Mouse (Mus musculus) hindbrain, embryonic 12.5 days (tissue): Measurements from ENCODE around the gene Ccdc185. TPM values are rescaled to one million over a fixed set of nuclear protein-coding genes. Genes with fewer than 3 reads are reported as not detected.

Experiments
- ATAC-seq: fragments of 200-750 bp; cut with Nextera tagmentation; 2 replicates; pipeline ENCODE4 v1.8.0; 2017; ENCODE audit warnings: moderate TSS enrichment; ENCODE audit not compliant: low FRiP score
- H3K27ac ChIP-seq: fragments of 300-500 bp; sonication (generic); 2 replicates; pipeline ENCODE4 v1.5.1; 2016; ENCODE audit warnings: mild to moderate bottlenecking
- H3K27me3 ChIP-seq: fragments of 300-500 bp; sonication (generic); 2 replicates; pipeline ENCODE4 v1.6.1; 2016; ENCODE audit warnings: mild to moderate bottlenecking
- H3K36me3 ChIP-seq: fragments of 300-500 bp; sonication (generic); 2 replicates; pipeline ENCODE4 v1.6.1; 2016; ENCODE audit warnings: mild to moderate bottlenecking
- H3K4me1 ChIP-seq: fragments of 300-500 bp; sonication (generic); 2 replicates; pipeline ENCODE4 v1.6.1; 2016
- H3K4me2 ChIP-seq: fragments of 300-500 bp; sonication (generic); replicated peaks from 2 replicates; pipeline ENCODE4 v1.6.1; 2016; ENCODE audit warnings: mild to moderate bottlenecking
- H3K4me3 ChIP-seq: fragments of 300-500 bp; sonication (generic); 2 replicates; pipeline ENCODE4 v1.5.1; 2016; ENCODE audit warnings: mild to moderate bottlenecking
- H3K9ac ChIP-seq: fragments of 300-500 bp; sonication (generic); 2 replicates; pipeline ENCODE4 v1.6.1; 2016; ENCODE audit warnings: mild to moderate bottlenecking, moderate library complexity
- H3K9me3 ChIP-seq: fragments of 300-500 bp; sonication (generic); replicated peaks from 2 replicates; pipeline ENCODE4 v1.6.1; 2016; ENCODE audit warnings: mild to moderate bottlenecking
- WGBS: fragments of 180-500 bp; shearing (Covaris S2); methylation state at CpG from one replicate; pipeline ENCODE4 v1.1.7; 2016; 5-methylcytosine and 5-hydroxymethylcytosine counted together
- polyA plus RNA-seq: library from polyadenylated mRNA; unstranded; fragments of >200 nt; fragmentation: Nextera tagmentation; extraction: Ambion mirVana; gene quantifications from 2 replicates; pipeline ENCODE4 v1.2.1, GENCODE M21; 2016

Ccdc185 gene
- not detected in 2 replicates for polyA plus RNA-seq

DNA sequence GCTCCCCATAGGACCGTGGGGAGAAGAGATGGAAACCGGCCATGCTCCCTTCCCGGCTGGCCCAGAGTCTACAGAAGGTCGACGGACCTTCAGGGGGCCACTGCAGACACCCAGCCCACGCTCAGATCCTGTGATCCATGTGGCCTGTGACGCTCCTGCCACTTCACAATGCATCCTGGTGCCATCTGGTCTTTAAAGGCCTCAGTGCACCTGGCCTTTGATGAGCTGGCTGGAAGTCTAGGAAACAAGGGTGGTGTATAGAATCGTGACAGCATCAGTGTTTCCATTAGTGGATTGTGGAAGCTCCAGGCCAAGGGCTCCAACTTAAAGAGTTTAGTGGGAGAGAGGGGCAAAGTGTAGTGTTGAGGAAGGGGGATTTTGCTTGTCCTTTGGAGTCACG lies at the start of gene Ccdc185:
Gene Ccdc185 (minus strand): TSS at position 101 of the 400 bp plus-strand sequence.
- no peaks in the 10 kb centered on the region; the same call in 1 of the 2 replicates for H3K27me3 ChIP-seq
- ATAC-seq: no peak
- 88% methylated on average over 9 of the region's 9 CpGs for WGBS
- H3K4me3 ChIP-seq: no peak within 1 kb of the TSS
- H3K9me3 ChIP-seq: no peaks in the 10 kb centered on the region
- H3K9ac ChIP-seq: no peak within 1 kb of the TSS
- no peaks in the 10 kb centered on the region for H3K4me1 ChIP-seq
- no peak within 1 kb of the TSS for H3K4me2 ChIP-seq
- H3K36me3 ChIP-seq: no peaks in the 10 kb centered on the region
- no peak within 1 kb of the TSS for H3K27ac ChIP-seq

DNA sequence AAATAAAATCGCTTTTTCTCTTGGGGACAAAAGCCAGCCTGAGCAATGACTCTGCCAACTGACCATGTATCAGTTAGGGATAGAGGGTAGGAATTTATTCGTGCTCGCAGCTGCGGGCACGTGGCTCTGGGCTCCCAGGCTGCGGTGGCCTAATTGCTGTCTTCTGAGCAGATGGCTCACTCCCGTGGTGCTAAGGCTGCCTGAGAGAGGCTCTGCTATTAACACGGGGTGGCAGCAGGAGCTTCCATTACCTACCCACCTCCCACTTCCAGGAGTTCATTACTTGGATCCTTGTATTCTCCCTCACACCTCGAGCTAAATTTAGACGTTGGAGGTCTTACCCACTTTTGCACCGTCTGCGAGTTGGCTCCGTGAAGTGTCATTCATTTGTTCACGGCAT lies 48.1 kb upstream of the Ccdc185 start:
- no peaks in the 10 kb centered on the region for H3K36me3 ChIP-seq
- peak overlapping the region; percentile 40; the same call in 1 of the 2 replicates for H3K27ac ChIP-seq
- peak; percentile 75 for ATAC-seq
- H3K27me3 ChIP-seq: no peaks in the 10 kb centered on the region
- H3K4me1 ChIP-seq: peaks cover 18% of the 10 kb centered on the region
- H3K4me2 ChIP-seq: no peak overlapping the region
- H3K9ac ChIP-seq: no peak overlapping the region
- no peaks in the 10 kb centered on the region; the same call in 1 of the 2 replicates for H3K9me3 ChIP-seq
- 61% methylated on average over 14 of the region's 14 CpGs for WGBS
- H3K4me3 ChIP-seq: no peak overlapping the region

DNA sequence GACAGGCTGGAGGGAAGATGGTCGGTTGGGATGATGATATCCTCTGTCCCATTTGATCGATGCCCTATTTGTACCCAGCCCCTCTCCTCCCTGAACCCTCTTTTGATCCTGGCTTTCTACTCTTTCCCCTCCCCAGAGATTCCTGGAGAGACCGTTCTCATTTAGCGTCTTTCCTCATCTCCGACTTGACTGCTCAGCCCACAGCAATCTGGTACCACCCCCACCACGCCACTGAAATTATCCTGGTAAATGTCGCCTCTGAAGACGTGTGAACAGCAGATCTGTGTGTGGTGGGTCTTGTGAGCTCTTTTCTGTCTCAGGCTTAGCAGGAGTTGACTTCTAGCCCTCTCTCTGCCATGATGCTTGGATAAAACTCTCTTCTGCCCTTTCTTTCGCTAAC lies 45.6 kb upstream of the Ccdc185 start:
- Histone ChIP-seq H3K36me3 (no peaks in the 10 kb centered on the region), H3K27me3 (no peaks in the 10 kb centered on the region), H3K9ac (no peak overlapping the region), H3K4me1 (peaks cover 16% of the 10 kb centered on the region), H3K27ac (no peak overlapping the region), H3K9me3 (no peaks in the 10 kb centered on the region; the same call in 1 of the 2 replicates), H3K4me3 (no peak overlapping the region), H3K4me2 (no peak overlapping the region)
- WGBS: 88% methylated on average over 9 of the region's 9 CpGs
- no peak for ATAC-seq

DNA sequence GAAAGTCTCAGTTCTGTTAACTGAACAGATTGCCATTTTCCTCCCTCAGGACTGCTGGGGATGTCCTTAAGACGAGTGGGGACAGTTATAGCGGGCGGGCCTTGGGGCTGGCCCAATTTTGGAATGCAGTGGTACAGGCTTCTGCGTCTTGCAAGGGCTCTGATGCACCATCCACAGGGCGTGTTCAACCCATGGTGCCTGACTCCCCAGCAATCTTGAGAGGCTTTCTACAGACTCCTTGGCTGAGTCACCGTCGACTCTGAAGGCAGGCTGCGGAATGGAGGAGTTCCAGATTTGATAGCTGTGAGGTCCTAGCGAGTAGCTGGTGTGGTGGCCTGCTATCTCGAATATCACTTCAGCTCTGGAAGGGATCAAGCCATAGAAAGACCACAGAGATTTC lies 45.2 kb upstream of the Ccdc185 start:
- ATAC-seq: no peak

DNA sequence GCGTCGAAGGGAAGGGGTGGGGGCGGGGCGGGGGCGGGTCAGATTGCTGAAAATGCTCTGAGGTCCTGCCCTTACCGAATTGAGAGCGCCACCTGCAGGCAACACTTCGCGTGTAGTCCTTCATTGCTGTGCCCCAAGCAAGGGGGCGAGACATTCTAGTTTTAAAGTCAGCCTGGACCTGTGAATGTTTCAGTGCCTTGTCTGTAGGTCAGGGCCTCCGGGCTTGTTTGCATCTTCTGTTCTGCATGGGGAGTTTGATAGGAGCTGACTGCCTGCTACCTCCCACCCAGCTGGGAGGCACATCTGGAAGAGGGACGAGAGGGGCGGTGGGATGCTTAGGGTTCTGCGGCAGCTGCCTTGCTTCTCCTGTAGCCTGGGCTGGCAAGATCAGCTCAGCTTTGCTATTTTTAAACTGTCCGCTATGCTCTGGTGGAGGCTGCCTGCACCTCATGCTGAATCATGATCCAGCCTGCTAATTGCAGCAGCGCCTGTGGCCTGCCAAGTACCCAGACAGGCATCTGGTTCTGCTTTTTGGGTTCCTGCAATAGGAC lies 43.6 kb upstream of the Ccdc185 start:
- H3K4me3 ChIP-seq: no peak overlapping the region
- H3K27ac ChIP-seq: 0 out of 2 replicates have a peak overlapping the region, but pooled peaks have one; percentile 0
- H3K36me3 ChIP-seq: no peaks in the 10 kb centered on the region
- 19% methylated on average over 16 of the region's 16 CpGs for WGBS
- peaks cover 15% of the 10 kb centered on the region for H3K4me1 ChIP-seq
- 0 out of 2 replicates have a peak, but pooled peaks have one; percentile 9 for ATAC-seq
- H3K9ac ChIP-seq: no peak overlapping the region
- peak overlapping the region; percentile 32; the same call in 1 of the 2 replicates for H3K4me2 ChIP-seq
- no peaks in the 10 kb centered on the region for H3K27me3 ChIP-seq
- no peaks in the 10 kb centered on the region; the same call in 1 of the 2 replicates for H3K9me3 ChIP-seq

More for the DNA sequence above, 45.2 kb upstream of the Ccdc185 start:
- peaks cover 16% of the 10 kb centered on the region for H3K4me1 ChIP-seq
- no peaks in the 10 kb centered on the region for H3K36me3 ChIP-seq
- 92% methylated on average over 10 of the region's 10 CpGs for WGBS
- no peak overlapping the region for H3K4me3 ChIP-seq
- H3K4me2 ChIP-seq: no peak overlapping the region
- no peak overlapping the region for H3K27ac ChIP-seq
- no peak overlapping the region for H3K9ac ChIP-seq
- H3K9me3 ChIP-seq: no peaks in the 10 kb centered on the region; the same call in 1 of the 2 replicates
- no peaks in the 10 kb centered on the region for H3K27me3 ChIP-seq

DNA sequence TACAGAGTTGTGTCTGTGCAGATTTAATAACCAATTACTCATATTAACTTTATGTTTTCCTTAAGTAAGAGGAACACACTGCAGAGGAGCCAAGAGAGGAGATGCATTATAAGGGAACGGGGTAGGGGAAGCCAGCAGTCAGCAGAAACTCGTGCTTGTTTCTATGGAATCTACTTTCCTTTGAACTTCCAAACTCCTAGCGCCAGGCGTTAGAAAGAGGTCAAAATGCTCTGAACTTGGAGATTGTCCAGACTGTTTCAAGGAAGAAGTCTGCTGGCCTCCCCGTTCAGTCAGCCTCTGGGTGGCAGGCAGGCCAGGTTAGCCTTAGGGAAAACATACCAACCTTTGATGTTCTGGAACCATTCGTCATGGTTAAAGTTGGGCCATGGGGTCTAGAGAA lies 39.9 kb upstream of the Ccdc185 start:
- 54% methylated on average over 6 of the region's 6 CpGs for WGBS
- no peak for ATAC-seq

DNA sequence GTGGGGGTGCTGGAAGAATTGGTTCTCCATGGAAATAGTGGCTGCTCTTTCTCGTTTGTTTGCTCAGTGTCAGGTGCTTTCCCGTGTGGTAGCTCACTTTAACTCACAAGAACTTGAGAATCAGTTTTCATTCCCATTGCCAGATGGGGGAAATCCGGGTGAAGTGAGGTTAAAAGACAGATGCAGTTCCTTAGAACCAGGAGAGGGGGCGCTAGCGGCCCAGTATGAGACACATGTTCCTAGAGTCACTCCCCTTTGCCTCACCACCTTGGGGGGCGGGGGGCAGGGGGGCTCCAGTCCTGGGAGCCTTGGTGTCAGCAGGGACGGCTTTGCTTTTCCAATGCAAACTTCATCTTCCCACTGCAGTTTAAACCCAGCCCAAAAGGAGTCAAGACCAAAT lies 38.0 kb upstream of the Ccdc185 start:
- no peak for ATAC-seq
- WGBS: 51% methylated on average over 7 of the region's 7 CpGs
- peaks cover 1% of the 10 kb centered on the region; the same call in 1 of the 2 replicates for H3K4me1 ChIP-seq
- H3K4me3 ChIP-seq: no peak overlapping the region
- H3K36me3 ChIP-seq: no peaks in the 10 kb centered on the region
- no peak overlapping the region for H3K9ac ChIP-seq
- no peaks in the 10 kb centered on the region for H3K9me3 ChIP-seq
- no peak overlapping the region for H3K4me2 ChIP-seq
- H3K27ac ChIP-seq: no peak overlapping the region
- no peaks in the 10 kb centered on the region for H3K27me3 ChIP-seq

More for the DNA sequence above, 39.9 kb upstream of the Ccdc185 start:
- H3K9ac ChIP-seq: no peak overlapping the region
- H3K27ac ChIP-seq: no peak overlapping the region
- no peaks in the 10 kb centered on the region for H3K36me3 ChIP-seq
- peaks cover 8% of the 10 kb centered on the region for H3K4me1 ChIP-seq
- no peaks in the 10 kb centered on the region for H3K9me3 ChIP-seq
- no peaks in the 10 kb centered on the region for H3K27me3 ChIP-seq
- H3K4me2 ChIP-seq: no peak overlapping the region
- no peak overlapping the region for H3K4me3 ChIP-seq

DNA sequence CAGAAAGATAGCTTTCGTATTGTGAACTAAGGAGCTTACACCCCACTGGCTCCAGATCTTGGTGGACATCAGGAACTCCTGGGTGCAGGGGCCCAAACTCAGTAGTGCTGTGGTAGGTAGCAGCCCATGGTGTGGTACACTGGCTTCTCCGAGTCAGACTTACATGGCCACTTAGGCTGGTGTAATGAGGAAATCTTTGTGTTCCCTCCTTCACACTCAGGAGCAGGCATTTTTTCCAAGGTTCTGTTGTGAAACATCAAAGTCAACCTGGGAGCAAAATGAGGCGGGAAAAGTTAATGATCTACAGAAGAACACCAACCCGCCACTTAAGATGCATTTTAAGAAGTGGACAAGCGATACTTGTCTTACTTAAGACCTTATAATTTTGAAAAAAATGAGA lies 36.5 kb upstream of the Ccdc185 start:
- Histone ChIP-seq H3K4me3 (no peak overlapping the region), H3K9me3 (no peaks in the 10 kb centered on the region), H3K27me3 (no peaks in the 10 kb centered on the region), H3K4me1 (no peaks in the 10 kb centered on the region), H3K27ac (no peak overlapping the region), H3K4me2 (no peak overlapping the region), H3K9ac (no peak overlapping the region), H3K36me3 (no peaks in the 10 kb centered on the region)
- 89% methylated on average over 5 of the region's 5 CpGs for WGBS
- no peak for ATAC-seq

DNA sequence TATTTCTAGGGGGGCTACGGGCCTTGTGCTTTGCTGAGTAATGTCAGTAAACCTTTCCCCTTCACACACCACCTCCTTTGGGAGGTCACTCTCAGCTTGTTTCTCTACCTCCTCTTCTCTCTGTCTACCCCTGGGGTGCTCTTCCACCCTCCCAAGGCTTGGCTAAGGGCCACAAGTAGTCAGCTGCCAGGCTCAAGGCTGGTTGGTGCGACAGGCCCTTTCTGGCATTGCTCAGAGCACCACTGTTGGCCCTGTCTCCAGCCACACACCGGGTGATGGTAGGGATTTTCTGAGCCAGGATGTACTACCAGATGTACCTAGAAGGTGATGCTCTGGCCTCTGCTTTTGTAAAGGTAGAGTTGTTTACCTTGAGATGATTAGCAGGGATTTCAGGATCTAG lies 35.8 kb upstream of the Ccdc185 start:
- Histone ChIP-seq H3K9ac (no peak overlapping the region), H3K4me1 (no peaks in the 10 kb centered on the region), H3K4me2 (no peak overlapping the region), H3K36me3 (no peaks in the 10 kb centered on the region), H3K9me3 (no peaks in the 10 kb centered on the region), H3K27ac (no peak overlapping the region), H3K27me3 (no peaks in the 10 kb centered on the region), H3K4me3 (no peak overlapping the region)
- whole genome bisulfite sequencing: 85% methylated on average over 3 of the region's 3 CpGs
- ATAC-seq: no peak

DNA sequence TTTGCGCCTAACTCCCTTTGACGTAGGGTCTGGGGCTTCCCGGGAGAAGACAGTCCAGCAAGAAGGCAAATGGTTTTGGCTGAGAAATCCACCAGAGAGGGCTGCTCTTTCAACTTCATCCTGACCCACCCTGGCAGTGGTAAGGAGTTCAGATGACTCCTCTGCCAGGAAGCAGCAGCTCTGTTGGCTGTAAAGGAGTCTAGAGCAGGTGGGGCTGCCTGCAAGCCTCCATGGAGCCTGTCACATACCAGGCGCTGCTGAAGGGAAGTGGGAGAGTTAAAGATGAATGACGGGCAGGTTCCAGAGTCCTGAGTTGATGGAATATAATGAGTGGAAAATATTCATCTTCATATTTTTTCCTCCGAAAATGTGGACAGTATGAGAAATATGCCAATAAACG lies 34.8 kb upstream of the Ccdc185 start:
- 88% methylated on average over 7 of the region's 7 CpGs for WGBS
- Histone ChIP-seq H3K4me3 (no peak overlapping the region), H3K9ac (no peak overlapping the region), H3K4me2 (no peak overlapping the region), H3K4me1 (no peaks in the 10 kb centered on the region), H3K27ac (no peak overlapping the region), H3K9me3 (no peaks in the 10 kb centered on the region), H3K27me3 (no peaks in the 10 kb centered on the region), H3K36me3 (no peaks in the 10 kb centered on the region)
- ATAC-seq: no peak

DNA sequence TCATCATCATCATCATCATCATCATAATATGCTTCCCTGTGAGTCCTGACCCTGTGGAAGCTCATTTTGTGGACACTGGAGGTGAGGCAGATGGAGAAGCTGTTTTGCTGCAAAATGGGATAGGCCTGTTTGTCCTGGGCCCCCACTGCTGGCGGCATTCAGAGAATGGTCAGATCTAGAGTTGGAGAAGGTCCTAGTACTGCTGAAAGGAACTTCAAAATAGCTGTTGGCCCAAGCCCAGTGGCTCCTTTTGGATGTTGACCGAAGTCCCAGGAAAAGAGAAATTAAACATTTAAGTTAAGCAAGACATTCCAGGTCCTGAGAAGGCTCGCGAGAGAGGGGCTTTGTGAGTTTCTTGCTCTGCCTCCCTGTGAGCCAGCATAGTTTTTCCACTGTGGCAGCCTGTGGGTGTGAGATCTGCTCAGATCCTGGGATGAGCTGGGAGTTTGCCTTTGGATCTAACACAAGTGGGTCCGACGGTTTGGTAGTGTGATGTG lies 30.1 kb upstream of the Ccdc185 start:
- Histone ChIP-seq H3K36me3 (peaks cover 4% of the 10 kb centered on the region; the same call in 1 of the 2 replicates), H3K27me3 (no peaks in the 10 kb centered on the region), H3K4me1 (peaks cover 5% of the 10 kb centered on the region; the same call in 1 of the 2 replicates), H3K27ac (no peak overlapping the region), H3K4me3 (no peak overlapping the region), H3K9ac (no peak overlapping the region), H3K4me2 (no peak overlapping the region), H3K9me3 (no peaks in the 10 kb centered on the region)
- ATAC-seq: no peak
- 94% methylated on average over 6 of the region's 6 CpGs for WGBS

DNA sequence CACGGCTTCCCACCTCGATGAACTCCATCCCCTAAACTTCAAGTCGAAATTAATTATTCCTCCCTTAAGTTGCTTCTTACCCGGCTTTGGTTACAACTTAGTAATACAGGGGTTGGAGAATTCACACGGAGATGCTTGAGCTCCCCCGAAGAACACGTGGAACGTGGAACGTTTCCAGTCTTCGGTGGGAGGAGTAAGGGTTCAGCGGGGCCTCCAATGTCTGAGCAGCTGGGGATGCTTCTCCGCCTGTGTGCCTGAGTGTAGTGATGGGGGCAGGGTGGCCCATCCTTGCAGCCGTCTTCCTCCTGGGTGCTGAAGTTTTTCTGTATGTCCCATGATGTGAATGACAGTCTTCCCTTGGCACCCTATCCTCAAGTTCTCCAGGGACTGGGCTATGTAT lies 29.2 kb upstream of the Ccdc185 start:
- H3K36me3 ChIP-seq: peaks cover 4% of the 10 kb centered on the region; the same call in 1 of the 2 replicates
- H3K27ac ChIP-seq: no peak overlapping the region
- H3K9ac ChIP-seq: no peak overlapping the region
- H3K4me3 ChIP-seq: no peak overlapping the region
- no peak overlapping the region for H3K4me2 ChIP-seq
- H3K27me3 ChIP-seq: no peaks in the 10 kb centered on the region
- no peak for ATAC-seq
- H3K4me1 ChIP-seq: peaks cover 5% of the 10 kb centered on the region; the same call in 1 of the 2 replicates
- no peaks in the 10 kb centered on the region for H3K9me3 ChIP-seq
- 81% methylated on average over 13 of the region's 13 CpGs for WGBS
